Comparison of ENCODE assay signal across 8 mouse cellular contexts in the genomic region with DNA sequence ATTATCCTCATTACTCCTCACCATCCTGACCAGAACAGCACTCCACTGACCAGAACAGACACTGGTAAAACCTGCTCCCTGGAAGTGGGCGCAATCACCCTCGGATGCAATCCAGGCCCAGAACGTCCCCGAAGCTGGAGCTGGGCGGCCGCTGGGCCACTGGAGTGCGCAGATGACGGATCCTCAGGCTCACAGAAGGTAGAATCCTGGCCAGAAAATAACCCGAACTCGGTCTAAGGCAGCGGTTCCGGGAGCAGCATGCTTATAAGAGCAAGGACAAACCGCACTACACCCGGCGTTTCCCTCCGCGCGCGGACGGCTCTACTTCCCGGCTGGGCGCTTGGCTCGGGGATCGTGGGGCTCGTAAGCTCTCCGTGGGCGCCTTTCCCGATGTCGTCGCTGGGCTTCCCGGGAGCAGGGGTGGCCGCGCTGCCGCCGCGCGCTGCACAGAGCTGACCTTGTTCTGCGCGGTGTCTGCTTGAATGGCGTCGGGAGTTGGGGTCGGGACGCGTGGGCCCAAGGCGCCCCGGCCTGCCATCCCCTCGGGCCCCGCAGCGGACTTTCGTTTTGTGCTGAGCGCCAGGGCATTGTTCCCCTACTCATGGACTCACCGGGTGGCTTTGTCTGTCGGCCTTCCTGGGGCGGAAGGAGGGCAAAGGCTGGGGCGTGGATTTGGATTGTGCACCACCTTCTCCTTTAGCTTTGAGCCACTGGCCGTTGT.
DNase-seq lines count a peak whose midpoint lies in the region; ATAC-seq and TF ChIP-seq lines count a peak whose summit lies in the region.

No protein-coding gene starts in this region.

- no peaks in the 10 kb centered on the region; the same call in 1 of the 2 replicates for H3K4me1 ChIP-seq in bone marrow, adult 2 months (ENCODE audit: control insufficient read depth, insufficient read depth, low read length)
- H3K4me1 ChIP-seq in embryonic fibroblast, embryonic 13.5 days (ENCODE audit: control insufficient read depth, insufficient read depth, low read length), result no peaks in the 10 kb centered on the region
- peaks cover 6% of the 10 kb centered on the region; the same call in 1 of the 2 replicates for H3K4me1 ChIP-seq in heart, embryonic 10.5 days
- H3K4me1 ChIP-seq in kidney, embryonic 15.5 days, result peaks cover 10% of the 10 kb centered on the region
- H3K4me1 ChIP-seq in limb, embryonic 15.5 days, result peaks cover 3% of the 10 kb centered on the region; the same call in 1 of the 2 replicates
- no peaks in the 10 kb centered on the region; the same call in 1 of the 2 replicates for H3K4me1 ChIP-seq in midbrain, postnatal 0 days (ENCODE audit: insufficient read depth, low read length)

- H3K4me3 ChIP-seq in bone marrow, adult 2 months (replicated peaks; ENCODE audit: control insufficient read depth, low read depth, low read length), result peak overlapping the region; percentile 82
- H3K4me3 ChIP-seq in embryonic fibroblast, embryonic 13.5 days (ENCODE audit: insufficient read depth, low read length), result peak overlapping the region; percentile 60
- peak overlapping the region; percentile 82 for H3K4me3 ChIP-seq in heart, embryonic 10.5 days
- peak overlapping the region; percentile 69 for H3K4me3 ChIP-seq in kidney, embryonic 15.5 days (replicated peaks)
- H3K4me3 ChIP-seq in limb, embryonic 15.5 days, result peak overlapping the region; percentile 71
- peak overlapping the region; percentile 71 for H3K4me3 ChIP-seq in midbrain, postnatal 0 days (ENCODE audit: low read depth, low read length)

- ATAC-seq in kidney, embryonic 15.5 days (replicated peaks; ENCODE audit: low FRiP score), result peak; percentile 91
- peak; percentile 85 for ATAC-seq in limb, embryonic 15.5 days (ENCODE audit: insufficient number of reproducible peaks, low FRiP score, low TSS enrichment, low read depth)
- peak; percentile 92 for ATAC-seq in midbrain, postnatal 0 days (ENCODE audit: low FRiP score)

- TF ChIP-seq POLR2A in bone marrow, adult 2 months (IDR thresholded peaks at IDR 0.05; ENCODE audit: borderline replicate concordance, control insufficient read depth, low read depth, low read length), result peak; percentile 54; the same call in 1 of the 2 replicates
- TF ChIP-seq POLR2A in embryonic fibroblast, embryonic 13.5 days (IDR thresholded peaks at IDR 0.05; ENCODE audit: low read depth, low read length), result peak; percentile 76

- H3K27ac ChIP-seq in bone marrow, adult 2 months (ENCODE audit: control insufficient read depth, insufficient read depth, low read depth, low read length, poor library complexity), result peak overlapping the region; percentile 83
- H3K27ac ChIP-seq in embryonic fibroblast, embryonic 13.5 days (ENCODE audit: insufficient read depth, low read length), result peak overlapping the region; percentile 96
- H3K27ac ChIP-seq in heart, embryonic 10.5 days, result peak overlapping the region; percentile 99
- H3K27ac ChIP-seq in kidney, embryonic 15.5 days, result peak overlapping the region; percentile 96
- peak overlapping the region; percentile 97 for H3K27ac ChIP-seq in limb, embryonic 15.5 days
- H3K27ac ChIP-seq in midbrain, postnatal 0 days (ENCODE audit: low read depth, low read length), result peak overlapping the region; percentile 93

- peak; percentile 75 for DNase-seq in A20 (ENCODE audit: low read depth, low spot score)
- peak; percentile 90 for DNase-seq in heart, embryonic 10.5 days (ENCODE audit: low spot score)
- peak; percentile 91 for DNase-seq in midbrain, postnatal 0 days (ENCODE audit: low spot score)
- peak; percentile 63 to 80 for DNase-seq in spleen, postnatal 10 days (ENCODE audit: low spot score in 2 of 2)

- H3K4me2 ChIP-seq in kidney, embryonic 15.5 days, result peak overlapping the region; percentile 80
- H3K4me2 ChIP-seq in limb, embryonic 15.5 days, result peak overlapping the region; percentile 54
- peak overlapping the region; percentile 69 for H3K4me2 ChIP-seq in midbrain, postnatal 0 days (ENCODE audit: low read depth, low read length, poor library complexity, severe bottlenecking)

- no peak for TF ChIP-seq CTCF in bone marrow, adult 2 months (IDR thresholded peaks at IDR 0.05; ENCODE audit: control insufficient read depth, insufficient read depth, low read length)
- no peak for TF ChIP-seq CTCF in embryonic fibroblast, embryonic 13.5 days (IDR thresholded peaks at IDR 0.05; ENCODE audit: borderline replicate concordance, insufficient read depth, low read length)
- no peak for TF ChIP-seq CTCF in midbrain, postnatal 0 days (IDR thresholded peaks at IDR 0.05)

- under 1% methylated on average over 56 of the region's 56 CpGs for WGBS in bone marrow, adult 2 months
- under 1% methylated on average over 56 of the region's 56 CpGs for WGBS in heart, embryonic 10.5 days
- WGBS in kidney, embryonic 15.5 days, result under 1% methylated on average over 56 of the region's 56 CpGs
- under 1% methylated on average over 56 of the region's 56 CpGs for WGBS in limb, embryonic 15.5 days
- WGBS in midbrain, postnatal 0 days, result under 1% methylated on average over 56 of the region's 56 CpGs

- H3K36me3 ChIP-seq in heart, embryonic 10.5 days, result no peaks in the 10 kb centered on the region
- H3K36me3 ChIP-seq in kidney, embryonic 15.5 days, result no peaks in the 10 kb centered on the region
- no peaks in the 10 kb centered on the region for H3K36me3 ChIP-seq in limb, embryonic 15.5 days
- H3K36me3 ChIP-seq in midbrain, postnatal 0 days (ENCODE audit: insufficient read depth, low read length), result no peaks in the 10 kb centered on the region

- peak overlapping the region; percentile 83 for H3K9ac ChIP-seq in kidney, embryonic 15.5 days
- peak overlapping the region; percentile 71 for H3K9ac ChIP-seq in limb, embryonic 15.5 days
- peak overlapping the region; percentile 76 for H3K9ac ChIP-seq in midbrain, postnatal 0 days (replicated peaks; ENCODE audit: low read length, poor library complexity, severe bottlenecking)

- H3K9me3 ChIP-seq in heart, embryonic 10.5 days, result no peaks in the 10 kb centered on the region
- H3K9me3 ChIP-seq in kidney, embryonic 15.5 days (replicated peaks), result no peaks in the 10 kb centered on the region
- no peaks in the 10 kb centered on the region for H3K9me3 ChIP-seq in limb, embryonic 15.5 days
- H3K9me3 ChIP-seq in midbrain, postnatal 0 days (ENCODE audit: low read length), result no peaks in the 10 kb centered on the region

- 0 out of 2 replicates have a peak, but pooled peaks cover 3% of the 10 kb centered on the region for H3K27me3 ChIP-seq in heart, embryonic 10.5 days (ENCODE audit: insufficient read depth, poor library complexity, severe bottlenecking)
- no peaks in the 10 kb centered on the region for H3K27me3 ChIP-seq in kidney, embryonic 15.5 days
- H3K27me3 ChIP-seq in limb, embryonic 15.5 days, result no peaks in the 10 kb centered on the region
- H3K27me3 ChIP-seq in midbrain, postnatal 0 days (ENCODE audit: insufficient read depth, low read length), result no peaks in the 10 kb centered on the region

Comparison
In these comparisons a context has a peak if more than half of its experiments do, and no peak if none do; other contexts are left out.
1. Peak in every context shown above with its lines: DNase-seq, ATAC-seq, H3K4me3 ChIP-seq and H3K27ac ChIP-seq.